Mouse (Mus musculus) midbrain, embryonic 11.5 days (tissue): ENCODE results near the gene Fbxo42. TPM values are rescaled to one million over a fixed set of nuclear protein-coding genes. Genes with fewer than 3 reads are reported as not detected.

Experiments used
- ATAC-seq: fragments of 200-750 bp; cut with Nextera tagmentation; 2 replicates; pipeline ENCODE4 v1.8.0; 2017; ENCODE audit warnings: moderate TSS enrichment, moderate library complexity; ENCODE audit not compliant: low FRiP score
- DNase-seq: peaks from one replicate; pipeline ENCODE4 v3.0.0; 2015; ENCODE audit warnings: low spot score; ENCODE audit errors: missing footprints
- H3K27ac ChIP-seq: fragments of 300-500 bp; sonication (generic); 2 replicates; pipeline ENCODE4 v1.5.1; 2014; ENCODE audit warnings: low read depth, low read length
- H3K27me3 ChIP-seq: fragments of 300-500 bp; sonication (generic); 2 replicates; pipeline ENCODE4 v1.6.1; 2014; ENCODE audit warnings: mild to moderate bottlenecking, low read length, moderate library complexity, mixed read lengths; ENCODE audit not compliant: control insufficient read depth, insufficient read depth
- H3K36me3 ChIP-seq: fragments of 300-500 bp; sonication (generic); 2 replicates; pipeline ENCODE4 v1.6.1; 2014; ENCODE audit warnings: mild to moderate bottlenecking, low read length, moderate library complexity, mixed read lengths; ENCODE audit not compliant: control insufficient read depth, insufficient read depth
- H3K4me1 ChIP-seq: fragments of 300-500 bp; sonication (generic); 2 replicates; pipeline ENCODE4 v1.6.1; 2014; ENCODE audit warnings: low read length; ENCODE audit not compliant: control insufficient read depth, insufficient read depth
- H3K4me2 ChIP-seq: fragments of 300-500 bp; sonication (generic); 2 replicates; pipeline ENCODE4 v1.6.1; 2014; ENCODE audit warnings: mild to moderate bottlenecking, moderate library complexity
- H3K4me3 ChIP-seq: fragments of 300-500 bp; sonication (generic); 2 replicates; pipeline ENCODE4 v1.5.1; 2014; ENCODE audit warnings: low read depth, low read length
- H3K9ac ChIP-seq: fragments of 300-500 bp; sonication (generic); 2 replicates; pipeline ENCODE4 v1.6.1; 2014; ENCODE audit warnings: low read length
- H3K9me3 ChIP-seq: fragments of 300-500 bp; sonication (generic); 2 replicates; pipeline ENCODE4 v1.6.1; 2016; ENCODE audit warnings: low read length; ENCODE audit not compliant: control insufficient read depth
- WGBS: fragments of 180-500 bp; shearing (Covaris S2); extraction: QIAGEN DNeasy Blood & Tissue Kit; methylation state at CpG from one replicate; pipeline ENCODE4 v1.1.7; 2014; 5-methylcytosine and 5-hydroxymethylcytosine counted together
- polyA plus RNA-seq: library from polyadenylated mRNA; unstranded; fragments of >200 nt; fragmentation: Nextera tagmentation; extraction: Ambion mirVana; gene quantifications from 2 replicates; pipeline ENCODE4 v1.2.1, GENCODE M21; 2014

Gene Fbxo42
- polyA plus RNA-seq, result 22.4 and 23.8 TPM in 2 replicates

- H3K4me3 ChIP-seq, result peak within 1 kb of the TSS; percentile 97
- H3K36me3 ChIP-seq, result no peaks in the 10 kb centered on the region
- H3K9me3 ChIP-seq, result no peaks in the 10 kb centered on the region
- peaks cover 14% of the 10 kb centered on the region for H3K4me1 ChIP-seq
- ATAC-seq (peak; percentile 86), DNase-seq (peak; percentile 100)
- peak within 1 kb of the TSS; percentile 97 for H3K9ac ChIP-seq
- peak within 1 kb of the TSS; percentile 86 for H3K4me2 ChIP-seq
- peak within 1 kb of the TSS; percentile 61 for H3K27ac ChIP-seq
- 9% methylated on average over 58 of the region's 58 CpGs for WGBS
- H3K27me3 ChIP-seq, result no peaks in the 10 kb centered on the region
Measured at GRCm38 (mm10) chr4:141147112-141148008, at the start of gene Fbxo42. TSS of gene Fbxo42 (plus strand) at chr4:141147913.

GRCm38 (mm10) chr4:141098935-141099334, 48.8 kb upstream of the Fbxo42 start:
- Histone ChIP-seq H3K36me3 (no peaks in the 10 kb centered on the region), H3K4me1 (no peaks in the 10 kb centered on the region), H3K9me3 (no peaks in the 10 kb centered on the region), H3K9ac (no peak overlapping the region), H3K4me2 (no peak overlapping the region), H3K27me3 (no peaks in the 10 kb centered on the region), H3K4me3 (no peak overlapping the region), H3K27ac (no peak overlapping the region)
- no peak for DNase-seq
- 83% methylated on average over 4 of the region's 4 CpGs for WGBS
- no peak for ATAC-seq

- H3K4me1 ChIP-seq, result no peaks in the 10 kb centered on the region
- H3K27ac ChIP-seq, result no peak overlapping the region
- H3K4me2 ChIP-seq, result no peak overlapping the region
- DNase-seq (no peak), ATAC-seq (no peak)
- no peaks in the 10 kb centered on the region for H3K36me3 ChIP-seq
- no peak overlapping the region for H3K9ac ChIP-seq
- H3K4me3 ChIP-seq, result no peak overlapping the region
- 87% methylated on average over 5 of the region's 5 CpGs for WGBS
- no peaks in the 10 kb centered on the region for H3K9me3 ChIP-seq
- no peaks in the 10 kb centered on the region for H3K27me3 ChIP-seq
Measured at GRCm38 (mm10) chr4:141099956-141100355, 47.8 kb upstream of the Fbxo42 start.

- DNase-seq (no peak), ATAC-seq (no peak)
- H3K4me2 ChIP-seq, result no peak overlapping the region
- H3K4me1 ChIP-seq, result no peaks in the 10 kb centered on the region
- no peaks in the 10 kb centered on the region for H3K9me3 ChIP-seq
- WGBS, result 91% methylated on average over 9 of the region's 9 CpGs
- no peaks in the 10 kb centered on the region for H3K27me3 ChIP-seq
- H3K36me3 ChIP-seq, result no peaks in the 10 kb centered on the region
- no peak overlapping the region for H3K4me3 ChIP-seq
- no peak overlapping the region for H3K27ac ChIP-seq
- H3K9ac ChIP-seq, result no peak overlapping the region
Measured at GRCm38 (mm10) chr4:141101291-141101690, 46.4 kb upstream of the Fbxo42 start.

GRCm38 (mm10) chr4:141101855-141102254, 45.9 kb upstream of the Fbxo42 start:
- H3K4me2 ChIP-seq, result no peak overlapping the region
- no peaks in the 10 kb centered on the region for H3K9me3 ChIP-seq
- no peaks in the 10 kb centered on the region for H3K4me1 ChIP-seq
- DNase-seq (peak; percentile 91), ATAC-seq (no peak)
- WGBS, result 66% methylated on average over 6 of the region's 6 CpGs
- no peaks in the 10 kb centered on the region for H3K27me3 ChIP-seq
- H3K9ac ChIP-seq, result no peak overlapping the region
- H3K4me3 ChIP-seq, result no peak overlapping the region
- H3K27ac ChIP-seq, result no peak overlapping the region
- no peaks in the 10 kb centered on the region for H3K36me3 ChIP-seq

GRCm38 (mm10) chr4:141106526-141107183, 41.1 kb upstream of the Fbxo42 start:
- H3K4me3 ChIP-seq, result no peak overlapping the region
- ATAC-seq (no peak), DNase-seq (no peak)
- no peak overlapping the region for H3K9ac ChIP-seq
- H3K27me3 ChIP-seq, result no peaks in the 10 kb centered on the region
- H3K4me2 ChIP-seq, result no peak overlapping the region
- no peak overlapping the region for H3K27ac ChIP-seq
- no peaks in the 10 kb centered on the region for H3K9me3 ChIP-seq
- H3K4me1 ChIP-seq, result no peaks in the 10 kb centered on the region
- peaks cover 10% of the 10 kb centered on the region for H3K36me3 ChIP-seq
- 81% methylated on average over 16 of the region's 16 CpGs for WGBS

GRCm38 (mm10) chr4:141108196-141108732, 39.4 kb upstream of the Fbxo42 start:
- Histone ChIP-seq H3K9me3 (no peaks in the 10 kb centered on the region), H3K27ac (no peak overlapping the region), H3K9ac (no peak overlapping the region), H3K4me1 (no peaks in the 10 kb centered on the region), H3K36me3 (peaks cover 15% of the 10 kb centered on the region), H3K27me3 (no peaks in the 10 kb centered on the region), H3K4me2 (no peak overlapping the region), H3K4me3 (no peak overlapping the region)
- ATAC-seq, result no peak
- 52% methylated on average over 10 of the region's 10 CpGs for WGBS
- no peak for DNase-seq

GRCm38 (mm10) chr4:141113831-141114230, 33.9 kb upstream of the Fbxo42 start:
- ATAC-seq (no peak), DNase-seq (no peak)
- no peaks in the 10 kb centered on the region for H3K27me3 ChIP-seq
- no peak overlapping the region for H3K4me3 ChIP-seq
- peaks cover 23% of the 10 kb centered on the region for H3K4me1 ChIP-seq
- peak overlapping the region; percentile 4; the same call in 1 of the 2 replicates for H3K27ac ChIP-seq
- H3K9ac ChIP-seq, result no peak overlapping the region
- WGBS, result 77% methylated on average over 7 of the region's 7 CpGs
- peaks cover 34% of the 10 kb centered on the region for H3K36me3 ChIP-seq
- no peaks in the 10 kb centered on the region for H3K9me3 ChIP-seq
- H3K4me2 ChIP-seq, result no peak overlapping the region

- Histone ChIP-seq H3K4me2 (no peak overlapping the region), H3K27me3 (no peaks in the 10 kb centered on the region), H3K9ac (no peak overlapping the region), H3K4me3 (no peak overlapping the region), H3K9me3 (no peaks in the 10 kb centered on the region), H3K27ac (peak overlapping the region; percentile 4; the same call in 1 of the 2 replicates), H3K4me1 (peaks cover 29% of the 10 kb centered on the region), H3K36me3 (peaks cover 34% of the 10 kb centered on the region)
- 73% methylated on average over 6 of the region's 6 CpGs for WGBS
- no peak for DNase-seq
- no peak for ATAC-seq
Measured at GRCm38 (mm10) chr4:141114521-141114981, 33.2 kb upstream of the Fbxo42 start.
